Mouse (Mus musculus) myocyte (in vitro differentiated cells): ENCODE data around the gene Etv6.

Experiments
- CEBPB ChIP-seq: IDR thresholded peaks from 2 replicates; pipeline ENCODE4 v1.6.1; 2011; ENCODE audit warnings: mild to moderate bottlenecking, moderate library complexity; ENCODE audit not compliant: poor library complexity, insufficient read depth, severe bottlenecking
- E2F4 ChIP-seq: IDR thresholded peaks from one replicate; pipeline ENCODE4 v1.6.1; 2011; ENCODE audit warnings: mild to moderate bottlenecking, control low read depth, moderate library complexity; ENCODE audit not compliant: insufficient read depth
- MAX ChIP-seq: IDR thresholded peaks from one replicate; pipeline ENCODE4 v1.6.1; 2011; ENCODE audit warnings: low read depth, mild to moderate bottlenecking, control low read depth
- MYOD1 ChIP-seq, 3 experiments: IDR thresholded peaks; one replicate each; pipeline ENCODE4 v1.6.1; 2011; ENCODE audit warnings: control low read depth in 2 of 3, low read depth in 2 of 3, mild to moderate bottlenecking in 2 of 3, moderate library complexity in 1 of 3; ENCODE audit not compliant: insufficient read length in 2 of 3, control insufficient read depth in 1 of 3
- MYOG ChIP-seq, 3 experiments: IDR thresholded peaks; one replicate each; pipeline ENCODE4 v1.6.1; 2011; ENCODE audit warnings: control low read depth in 2 of 3, low read depth in 2 of 3, mild to moderate bottlenecking in 2 of 3; ENCODE audit not compliant: insufficient read length in 2 of 3, control insufficient read depth in 1 of 3, insufficient read depth in 1 of 3
- POLR2A ChIP-seq: IDR thresholded peaks from one replicate; pipeline ENCODE4 v1.6.1; 2011; ENCODE audit warnings: low read depth, mild to moderate bottlenecking, control low read depth, moderate library complexity; ENCODE audit not compliant: insufficient read length
- POLR2AphosphoS2 ChIP-seq: IDR thresholded peaks from one replicate; pipeline ENCODE4 v1.6.1; 2011; ENCODE audit warnings: low read depth, control low read depth; ENCODE audit not compliant: insufficient read length
- REST ChIP-seq: IDR thresholded peaks from one replicate; pipeline ENCODE4 v1.6.1; 2011; ENCODE audit warnings: mild to moderate bottlenecking, control low read depth, moderate library complexity; ENCODE audit not compliant: insufficient read depth, insufficient read length
- SRF ChIP-seq: IDR thresholded peaks from one replicate; pipeline ENCODE4 v1.6.1; 2011; ENCODE audit warnings: low read depth; ENCODE audit not compliant: control insufficient read depth, insufficient read length
- TCF12 ChIP-seq: IDR thresholded peaks from one replicate; pipeline ENCODE4 v1.6.1; 2011; ENCODE audit warnings: mild to moderate bottlenecking, control low read depth; ENCODE audit not compliant: poor library complexity, insufficient read depth, severe bottlenecking
- TCF3 ChIP-seq: IDR thresholded peaks from one replicate; pipeline ENCODE4 v1.6.1; 2011; ENCODE audit warnings: low read depth, control low read depth; ENCODE audit not compliant: insufficient read length
- USF1 ChIP-seq: IDR thresholded peaks from one replicate; pipeline ENCODE4 v1.6.1; 2011; ENCODE audit warnings: low read depth, mild to moderate bottlenecking, control low read depth, moderate library complexity

DNA sequence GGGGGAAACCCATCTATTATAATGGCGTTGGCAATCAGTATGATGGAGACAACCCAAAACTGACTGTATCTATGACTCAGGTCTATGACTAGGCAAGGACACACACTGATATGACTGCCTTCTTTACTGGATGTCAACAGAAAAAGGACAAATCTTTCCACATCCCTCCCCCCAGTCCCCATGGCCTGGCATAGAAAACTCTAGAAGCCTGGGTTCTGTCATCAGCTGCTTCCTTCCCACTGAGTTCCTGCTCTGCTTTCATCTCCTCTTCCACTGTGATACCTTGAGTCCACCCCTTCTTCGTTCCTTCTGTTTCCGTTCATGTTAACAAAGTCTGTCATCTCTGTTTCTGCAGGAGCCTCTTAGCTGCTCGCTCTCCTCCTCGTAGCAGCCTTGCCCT lies 170.2 kb downstream of the Etv6 start:
- no peak for TF ChIP-seq TCF12
- TF ChIP-seq POLR2A: no peak
- TF ChIP-seq REST: no peak
- no peak for TF ChIP-seq USF1
- TF ChIP-seq MYOD1 (IDR thresholded peaks at IDR 0.05; ENCODE audit: control insufficient read depth in 1 of 3, insufficient read length in 2 of 3, low read depth in 2 of 3): no peak
- TF ChIP-seq POLR2AphosphoS2: no peak
- no peak for TF ChIP-seq MYOG (IDR thresholded peaks at IDR 0.05; ENCODE audit: control insufficient read depth in 1 of 3, insufficient read depth in 1 of 3, insufficient read length in 2 of 3, low read depth in 2 of 3)
- no peak for TF ChIP-seq E2F4
- no peak for TF ChIP-seq TCF3
- no peak for TF ChIP-seq MAX
- no peak for TF ChIP-seq SRF
- no peak for TF ChIP-seq CEBPB
